Mouse (Mus musculus): Measurements from ENCODE around the gene Clec4a1.
A peak's percentile ranks its signal among the peaks of the same experiment; 100 is the strongest.

The Clec4a1 gene

GRCm38 (mm10) chr6:122921451-122921850 lies at the start of gene Clec4a1:
Gene Clec4a1 (plus strand): TSS chr6:122921848.
- no peak for DNase-seq (ENCODE audit: low read depth, low spot score)

- no peak for DNase-seq (ENCODE audit: low read depth, low spot score)
Measured at GRCm38 (mm10) chr6:122872800-122873199, 48.8 kb upstream of the Clec4a1 start.

- peak; percentile 96 for DNase-seq (ENCODE audit: low read depth, low spot score)
Measured at GRCm38 (mm10) chr6:122873871-122874719, 47.6 kb upstream of the Clec4a1 start, which contains the start of gene Necap1. Gene Necap1 (plus strand): TSS chr6:122874474.

GRCm38 (mm10) chr6:122874720-122875389 lies 46.8 kb upstream of the Clec4a1 start:
- peak; percentile 61 for DNase-seq (ENCODE audit: low read depth, low spot score)

GRCm38 (mm10) chr6:122879141-122879735 lies 42.4 kb upstream of the Clec4a1 start:
- DNase-seq (ENCODE audit: low read depth, low spot score), result no peak

GRCm38 (mm10) chr6:122879781-122880505 lies 41.7 kb upstream of the Clec4a1 start:
- no peak for DNase-seq (ENCODE audit: low read depth, low spot score)

GRCm38 (mm10) chr6:122881287-122881686 lies 40.4 kb upstream of the Clec4a1 start:
- no peak for DNase-seq (ENCODE audit: low read depth, low spot score)

GRCm38 (mm10) chr6:122883603-122884002 lies 38.0 kb upstream of the Clec4a1 start:
- DNase-seq (ENCODE audit: low read depth, low spot score), result no peak

GRCm38 (mm10) chr6:122889599-122889998 lies 32.0 kb upstream of the Clec4a1 start:
- DNase-seq (ENCODE audit: low read depth, low spot score), result no peak

- peak; percentile 85 for DNase-seq (ENCODE audit: low read depth, low spot score)
Measured at GRCm38 (mm10) chr6:122892442-122893049, 29.1 kb upstream of the Clec4a1 start.

GRCm38 (mm10) chr6:122919922-122920321 lies 1.7 kb upstream of the Clec4a1 start:
- DNase-seq (ENCODE audit: low read depth, low spot score), result no peak

GRCm38 (mm10) chr6:122934845-122935244 lies 13.2 kb downstream of the Clec4a1 start:
- no peak for DNase-seq (ENCODE audit: low read depth, low spot score)

GRCm38 (mm10) chr6:122939618-122940017 lies 18.0 kb downstream of the Clec4a1 start:
- DNase-seq (ENCODE audit: low read depth, low spot score), result no peak

GRCm38 (mm10) chr6:122946760-122947159 lies 25.1 kb downstream of the Clec4a1 start:
- DNase-seq (ENCODE audit: low read depth, low spot score), result no peak

- DNase-seq (ENCODE audit: low read depth, low spot score), result no peak
Measured at GRCm38 (mm10) chr6:122952401-122952800, 30.8 kb downstream of the Clec4a1 start, which contains the start of gene Clec4a3. Gene Clec4a3 (plus strand): TSS chr6:122952515.

GRCm38 (mm10) chr6:122964562-122964961 lies 42.9 kb downstream of the Clec4a1 start:
- DNase-seq (ENCODE audit: low read depth, low spot score), result peak; percentile 19

GRCm38 (mm10) chr6:122969048-122969447 lies 47.4 kb downstream of the Clec4a1 start:
- no peak for DNase-seq (ENCODE audit: low read depth, low spot score)

All from R1 (cell line).